Mouse (Mus musculus): ENCODE results near the gene Btla.

DNA sequence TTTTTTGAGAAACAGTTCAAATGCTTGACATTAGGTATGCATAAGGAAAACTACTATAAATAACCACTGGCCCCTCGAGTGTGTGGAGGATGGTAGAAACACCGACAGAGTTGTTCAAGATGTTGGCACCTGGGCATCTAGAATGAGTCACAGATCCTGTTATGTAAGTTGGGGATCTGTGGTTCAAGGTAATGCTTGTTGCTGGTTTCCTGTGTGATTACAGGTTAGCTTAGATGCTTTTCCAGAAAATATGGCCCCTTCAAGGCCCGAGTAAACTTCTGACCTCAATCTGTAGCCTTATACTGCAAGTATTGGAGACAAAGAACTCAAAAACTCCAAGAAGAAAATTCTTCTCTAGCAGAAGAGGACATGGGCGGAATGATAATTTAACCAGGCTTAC lies 19.7 kb upstream of the Btla start:
- TF ChIP-seq CTCF (IDR thresholded peaks at IDR 0.05; ENCODE audit: control insufficient read depth, insufficient read depth, insufficient read length) = no peak
- no peak for TF ChIP-seq MYOG (IDR thresholded peaks at IDR 0.05; ENCODE audit: control insufficient read depth, extremely low read depth, insufficient read length)
- no peak for TF ChIP-seq MAX (IDR thresholded peaks at IDR 0.05)
- no peak for TF ChIP-seq USF1 (IDR thresholded peaks at IDR 0.05; ENCODE audit: low read depth)
- TF ChIP-seq MYOD1 (IDR thresholded peaks at IDR 0.05; ENCODE audit: control insufficient read depth, insufficient read length, low read depth) = no peak
